Mouse (Mus musculus): ENCODE results near the gene Polh. TPM values are rescaled to one million over a fixed set of nuclear protein-coding genes. Genes with fewer than 3 reads are reported as not detected.

The Polh gene
- polyA plus RNA-seq (2015; fragmentation: Nextera tagmentation; extraction: Ambion mirVana): 9.9 and 11.1 TPM in 2 replicates

- H3K4me2 ChIP-seq (ENCODE audit: low read depth, low read length): peak within 1 kb of the TSS; percentile 77
- H3K36me3 ChIP-seq (ENCODE audit: control insufficient read depth, insufficient read depth, low read length): peaks cover 2% of the 10 kb centered on the region; the same call in 1 of the 2 replicates
- ATAC-seq: peak; percentile 97
- peaks cover 15% of the 10 kb centered on the region for H3K4me1 ChIP-seq (ENCODE audit: control insufficient read depth, insufficient read depth, low read length)
- no peaks in the 10 kb centered on the region for H3K27me3 ChIP-seq (replicated peaks; ENCODE audit: control insufficient read depth, insufficient read depth, low read length)
- peak within 1 kb of the TSS; percentile 97 for H3K4me3 ChIP-seq (ENCODE audit: low read length)
- H3K27ac ChIP-seq (ENCODE audit: low read length): peak within 1 kb of the TSS; percentile 88
- H3K9ac ChIP-seq (ENCODE audit: low read depth, low read length): peak within 1 kb of the TSS; percentile 92
- no peaks in the 10 kb centered on the region for H3K9me3 ChIP-seq (ENCODE audit: control insufficient read depth, low read length)
- under 1% methylated on average over 66 of the region's 66 CpGs for WGBS
Observed at GRCm38 (mm10) chr17:46202421-46203071, at the start of gene Polh, which contains the start of gene Xpo5. Gene Polh, minus strand, starts transcription at chr17:46202645. Gene Xpo5, plus strand, starts transcription at chr17:46202782.

DNA sequence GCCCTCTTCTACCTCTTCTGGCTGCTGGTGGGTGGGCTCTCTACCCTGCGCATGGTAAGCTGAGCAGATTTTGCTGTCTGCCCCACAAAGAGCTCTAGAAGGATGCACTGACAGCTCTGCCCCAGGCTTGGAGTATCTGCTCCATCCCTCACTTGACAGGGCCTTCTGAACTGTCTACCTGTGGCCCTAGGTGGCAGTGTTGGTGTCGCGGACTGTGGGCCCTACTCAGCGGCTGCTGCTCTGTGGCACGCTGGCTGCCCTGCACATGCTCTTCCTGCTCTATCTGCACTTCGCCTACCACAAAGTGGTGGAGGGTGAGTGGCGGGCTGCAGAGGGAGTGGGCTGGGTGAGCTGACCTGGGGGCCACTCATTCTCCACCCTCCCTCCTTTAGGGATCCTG lies 48.7 kb upstream of the Polh start:
- H3K4me3 ChIP-seq (ENCODE audit: low read length): no peak overlapping the region
- H3K9ac ChIP-seq (ENCODE audit: low read depth, low read length): no peak overlapping the region
- no peak for ATAC-seq
- H3K4me2 ChIP-seq (ENCODE audit: low read depth, low read length): no peak overlapping the region
- H3K36me3 ChIP-seq (ENCODE audit: control insufficient read depth, insufficient read depth, low read length): peaks cover 19% of the 10 kb centered on the region; the same call in 1 of the 2 replicates
- 74% methylated on average over 7 of the region's 7 CpGs for WGBS
- no peaks in the 10 kb centered on the region for H3K9me3 ChIP-seq (ENCODE audit: control insufficient read depth, low read length)
- H3K4me1 ChIP-seq (ENCODE audit: control insufficient read depth, insufficient read depth, low read length): peaks cover 31% of the 10 kb centered on the region
- peaks cover 16% of the 10 kb centered on the region for H3K27me3 ChIP-seq (replicated peaks; ENCODE audit: control insufficient read depth, insufficient read depth, low read length)
- H3K27ac ChIP-seq (ENCODE audit: low read length): no peak overlapping the region

DNA sequence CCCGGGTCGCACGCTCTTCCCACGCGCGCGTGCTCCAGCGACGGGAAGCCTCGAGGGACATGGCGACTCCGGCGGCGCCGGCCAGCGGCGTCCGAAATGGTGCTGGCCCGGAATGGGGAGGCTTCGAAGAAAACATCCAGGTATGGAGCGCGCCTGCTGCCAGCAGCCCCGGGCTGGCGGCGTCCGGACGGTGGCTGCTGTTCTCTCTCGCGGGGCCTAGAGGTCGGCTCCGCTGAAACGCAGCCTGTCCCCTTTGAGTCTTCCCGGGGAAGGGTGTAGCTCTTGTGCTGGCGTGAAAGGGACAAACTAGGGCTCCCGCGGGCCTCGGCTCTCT lies 45.7 kb upstream of the Polh start:
- Histone ChIP-seq H3K9ac (ENCODE audit: low read depth, low read length) (peak overlapping the region; percentile 99), H3K27ac (ENCODE audit: low read length) (peak overlapping the region; percentile 76), H3K27me3 (replicated peaks; ENCODE audit: control insufficient read depth, insufficient read depth, low read length) (no peaks in the 10 kb centered on the region), H3K4me2 (ENCODE audit: low read depth, low read length) (peak overlapping the region; percentile 89), H3K9me3 (ENCODE audit: control insufficient read depth, low read length) (no peaks in the 10 kb centered on the region), H3K4me1 (ENCODE audit: control insufficient read depth, insufficient read depth, low read length) (peaks cover 18% of the 10 kb centered on the region), H3K4me3 (ENCODE audit: low read length) (peak overlapping the region; percentile 99), H3K36me3 (ENCODE audit: control insufficient read depth, insufficient read depth, low read length) (peaks cover 33% of the 10 kb centered on the region)
- under 1% methylated on average over 37 of the region's 37 CpGs for WGBS
- ATAC-seq: peak; percentile 50

DNA sequence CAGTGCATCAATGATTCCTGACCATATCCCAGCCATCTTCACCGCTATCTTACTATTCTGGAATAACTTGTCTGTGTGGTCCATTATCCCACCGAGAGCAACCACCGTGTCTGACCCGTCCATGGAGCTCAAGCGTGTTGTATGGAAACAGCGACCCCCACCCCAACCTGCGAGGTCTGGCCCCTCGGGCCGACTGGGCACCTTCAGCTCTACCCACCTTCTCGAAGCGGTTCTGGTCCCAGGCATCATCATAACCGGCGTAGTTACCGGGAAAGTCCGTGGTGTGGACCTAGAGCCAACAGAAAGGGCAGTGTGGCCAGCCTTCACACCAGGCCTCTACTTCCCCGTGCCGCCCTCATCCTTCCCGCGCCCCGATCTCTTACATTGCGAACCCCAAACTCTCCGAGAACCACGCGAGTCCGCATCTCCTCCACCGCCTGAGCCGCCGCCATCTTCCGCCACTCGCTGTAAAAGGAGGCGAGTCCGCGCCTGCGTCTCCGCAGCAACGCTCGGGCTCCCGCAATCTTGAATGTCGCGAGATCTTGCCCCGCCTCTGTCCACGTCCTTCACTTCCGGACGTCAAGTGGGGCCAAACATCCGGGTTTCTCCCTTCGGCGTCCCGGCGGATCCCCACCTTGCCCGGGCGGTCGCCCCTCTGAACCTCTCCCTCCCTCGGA lies 45.2 kb upstream of the Polh start, which contains the start of the genes Polr1c and Yipf3:
Polr1c (minus strand) TSS at position 543 of the 677 bp plus-strand sequence.
Yipf3 (plus strand) TSS at position 569 of the 677 bp plus-strand sequence.
- Histone ChIP-seq H3K4me3 (ENCODE audit: low read length) (peak within 1 kb of the TSS; percentile 99), H3K4me2 (ENCODE audit: low read depth, low read length) (peak within 1 kb of the TSS; percentile 89), H3K4me1 (ENCODE audit: control insufficient read depth, insufficient read depth, low read length) (peaks cover 17% of the 10 kb centered on the region), H3K9me3 (ENCODE audit: control insufficient read depth, low read length) (no peaks in the 10 kb centered on the region), H3K27me3 (replicated peaks; ENCODE audit: control insufficient read depth, insufficient read depth, low read length) (no peaks in the 10 kb centered on the region), H3K9ac (ENCODE audit: low read depth, low read length) (peak within 1 kb of the TSS; percentile 99), H3K36me3 (ENCODE audit: control insufficient read depth, insufficient read depth, low read length) (peaks cover 33% of the 10 kb centered on the region), H3K27ac (ENCODE audit: low read length) (peak within 1 kb of the TSS; percentile 76)
- ATAC-seq: peak; percentile 94
- WGBS: under 1% methylated on average over 53 of the region's 53 CpGs

DNA sequence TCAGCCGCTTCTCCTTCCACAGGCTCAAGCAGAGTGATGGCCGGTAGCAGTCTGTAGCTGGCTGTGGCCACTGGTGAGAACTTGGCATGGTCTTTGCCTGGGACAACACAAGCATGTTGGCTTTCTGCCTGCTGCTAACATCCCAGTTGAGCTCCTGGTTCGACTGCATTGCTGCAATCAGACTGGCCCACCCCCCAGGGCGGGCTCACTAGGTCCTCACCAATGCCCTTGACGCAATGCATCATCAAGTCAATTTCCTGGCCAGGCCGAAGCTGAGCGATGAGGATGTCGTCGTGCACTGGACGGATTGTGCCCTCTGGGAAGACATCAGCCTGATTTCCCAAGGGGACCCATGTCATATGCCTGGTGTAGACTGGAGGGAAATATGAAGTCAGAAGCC lies 42.1 kb upstream of the Polh start:
- no peaks in the 10 kb centered on the region for H3K27me3 ChIP-seq (replicated peaks; ENCODE audit: control insufficient read depth, insufficient read depth, low read length)
- peaks cover 17% of the 10 kb centered on the region for H3K4me1 ChIP-seq (ENCODE audit: control insufficient read depth, insufficient read depth, low read length)
- no peak for ATAC-seq
- peaks cover 22% of the 10 kb centered on the region for H3K36me3 ChIP-seq (ENCODE audit: control insufficient read depth, insufficient read depth, low read length)
- H3K4me2 ChIP-seq (ENCODE audit: low read depth, low read length): no peak overlapping the region
- no peak overlapping the region for H3K9ac ChIP-seq (ENCODE audit: low read depth, low read length)
- 75% methylated on average over 10 of the region's 10 CpGs for WGBS
- H3K27ac ChIP-seq (ENCODE audit: low read length): no peak overlapping the region
- H3K9me3 ChIP-seq (ENCODE audit: control insufficient read depth, low read length): no peaks in the 10 kb centered on the region
- H3K4me3 ChIP-seq (ENCODE audit: low read length): no peak overlapping the region

- 80% methylated on average over 2 of the region's 2 CpGs for WGBS
- H3K4me3 ChIP-seq (ENCODE audit: low read length): no peak overlapping the region
- no peak overlapping the region for H3K4me2 ChIP-seq (ENCODE audit: low read depth, low read length)
- no peak for ATAC-seq
- H3K36me3 ChIP-seq (ENCODE audit: control insufficient read depth, insufficient read depth, low read length): peaks cover 28% of the 10 kb centered on the region
- no peak overlapping the region for H3K27ac ChIP-seq (ENCODE audit: low read length)
- no peaks in the 10 kb centered on the region for H3K27me3 ChIP-seq (replicated peaks; ENCODE audit: control insufficient read depth, insufficient read depth, low read length)
- peaks cover 9% of the 10 kb centered on the region for H3K4me1 ChIP-seq (ENCODE audit: control insufficient read depth, insufficient read depth, low read length)
- no peaks in the 10 kb centered on the region for H3K9me3 ChIP-seq (ENCODE audit: control insufficient read depth, low read length)
- H3K9ac ChIP-seq (ENCODE audit: low read depth, low read length): no peak overlapping the region
Observed at GRCm38 (mm10) chr17:46243624-46244023, 41.2 kb upstream of the Polh start.

- Histone ChIP-seq H3K4me2 (ENCODE audit: low read depth, low read length) (no peak overlapping the region), H3K9me3 (ENCODE audit: control insufficient read depth, low read length) (no peaks in the 10 kb centered on the region), H3K4me1 (ENCODE audit: control insufficient read depth, insufficient read depth, low read length) (peaks cover 7% of the 10 kb centered on the region), H3K36me3 (ENCODE audit: control insufficient read depth, insufficient read depth, low read length) (peaks cover 28% of the 10 kb centered on the region), H3K27ac (ENCODE audit: low read length) (no peak overlapping the region), H3K4me3 (ENCODE audit: low read length) (no peak overlapping the region), H3K27me3 (replicated peaks; ENCODE audit: control insufficient read depth, insufficient read depth, low read length) (no peaks in the 10 kb centered on the region), H3K9ac (ENCODE audit: low read depth, low read length) (no peak overlapping the region)
- 79% methylated on average over 4 of the region's 4 CpGs for WGBS
- ATAC-seq: no peak
Observed at GRCm38 (mm10) chr17:46242993-46243392, 40.5 kb upstream of the Polh start.

- WGBS: 85% methylated on average over 13 of the region's 13 CpGs
- Histone ChIP-seq H3K9ac (ENCODE audit: low read depth, low read length) (no peak overlapping the region), H3K4me2 (ENCODE audit: low read depth, low read length) (no peak overlapping the region), H3K9me3 (ENCODE audit: control insufficient read depth, low read length) (no peaks in the 10 kb centered on the region), H3K27me3 (replicated peaks; ENCODE audit: control insufficient read depth, insufficient read depth, low read length) (no peaks in the 10 kb centered on the region), H3K4me3 (ENCODE audit: low read length) (no peak overlapping the region), H3K27ac (ENCODE audit: low read length) (no peak overlapping the region), H3K36me3 (ENCODE audit: control insufficient read depth, insufficient read depth, low read length) (peaks cover 31% of the 10 kb centered on the region), H3K4me1 (ENCODE audit: control insufficient read depth, insufficient read depth, low read length) (peaks cover 7% of the 10 kb centered on the region)
- ATAC-seq: no peak
Observed at GRCm38 (mm10) chr17:46242274-46242673, 39.8 kb upstream of the Polh start.

GRCm38 (mm10) chr17:46241471-46241870 lies 39.0 kb upstream of the Polh start:
- Histone ChIP-seq H3K4me1 (ENCODE audit: control insufficient read depth, insufficient read depth, low read length) (peaks cover under 1% of the 10 kb centered on the region; the same call in 1 of the 2 replicates), H3K4me2 (ENCODE audit: low read depth, low read length) (no peak overlapping the region), H3K36me3 (ENCODE audit: control insufficient read depth, insufficient read depth, low read length) (peaks cover 34% of the 10 kb centered on the region), H3K9ac (ENCODE audit: low read depth, low read length) (no peak overlapping the region), H3K9me3 (ENCODE audit: control insufficient read depth, low read length) (no peaks in the 10 kb centered on the region), H3K4me3 (ENCODE audit: low read length) (no peak overlapping the region), H3K27ac (ENCODE audit: low read length) (no peak overlapping the region), H3K27me3 (replicated peaks; ENCODE audit: control insufficient read depth, insufficient read depth, low read length) (no peaks in the 10 kb centered on the region)
- WGBS: 57% methylated on average over 11 of the region's 11 CpGs
- no peak for ATAC-seq
